Mouse (Mus musculus) embryonic facial prominence, embryonic 11.5 days (tissue): ENCODE measurements around the gene Kcnd1. TPM values are rescaled to one million over a fixed set of nuclear protein-coding genes. Genes with fewer than 3 reads are reported as not detected.
"Not testable (repeated sequence)": the region's sequence is repeated elsewhere in the genome, so short reads cannot be mapped to it uniquely, and the experiment has no call there.

ENCODE experiments used
- ATAC-seq: fragments of 200-750 bp; cut with Nextera tagmentation; replicated peaks from 2 replicates; pipeline ENCODE4 v1.8.0; 2017; ENCODE audit warnings: low read depth; ENCODE audit not compliant: insufficient number of reproducible peaks, low FRiP score, low TSS enrichment
- DNase-seq: peaks from one replicate; pipeline ENCODE4 v3.0.0-alpha.2; 2015; ENCODE audit warnings: low spot score
- H3K27ac ChIP-seq: fragments of 300-500 bp; sonication (generic); replicated peaks from 2 replicates; pipeline ENCODE4 v1.5.1; 2014; ENCODE audit warnings: mild to moderate bottlenecking, low read depth, low read length, control low read depth
- H3K27me3 ChIP-seq: fragments of 300-500 bp; sonication (generic); 2 replicates; pipeline ENCODE4 v1.6.1; 2014; ENCODE audit warnings: mild to moderate bottlenecking, low read length, moderate library complexity, mixed read lengths; ENCODE audit not compliant: control insufficient read depth, insufficient read depth
- H3K36me3 ChIP-seq: fragments of 300-500 bp; sonication (generic); replicated peaks from 2 replicates; pipeline ENCODE4 v1.6.1; 2014; ENCODE audit warnings: low read depth, mild to moderate bottlenecking, low read length, moderate library complexity, mixed read lengths; ENCODE audit not compliant: control insufficient read depth, insufficient read depth
- H3K4me1 ChIP-seq: fragments of 300-500 bp; sonication (generic); 2 replicates; pipeline ENCODE4 v1.6.1; 2014; ENCODE audit warnings: low read length, mixed read lengths; ENCODE audit not compliant: control insufficient read depth, insufficient read depth
- H3K4me2 ChIP-seq: fragments of 300-500 bp; sonication (generic); 2 replicates; pipeline ENCODE4 v1.6.1; 2014; ENCODE audit warnings: low read depth, mild to moderate bottlenecking, control low read depth, low read length, moderate library complexity
- H3K4me3 ChIP-seq: fragments of 300-500 bp; sonication (generic); 2 replicates; pipeline ENCODE4 v1.5.1; 2014; ENCODE audit warnings: low read depth, low read length, control low read depth
- H3K9ac ChIP-seq: fragments of 300-500 bp; sonication (generic); replicated peaks from 2 replicates; pipeline ENCODE4 v1.6.1; 2014; ENCODE audit warnings: mild to moderate bottlenecking, control low read depth, low read length
- H3K9me3 ChIP-seq: fragments of 300-500 bp; sonication (generic); replicated peaks from 2 replicates; pipeline ENCODE4 v1.6.1; 2016; ENCODE audit warnings: mild to moderate bottlenecking, low read length, inconsistent platforms, mixed read lengths; ENCODE audit not compliant: control insufficient read depth
- whole genome bisulfite sequencing: fragments of 180-500 bp; shearing (Covaris S2); extraction: QIAGEN DNeasy Blood & Tissue Kit; methylation state at CpG from one replicate; pipeline ENCODE4 v1.1.7; 2014; 5-methylcytosine and 5-hydroxymethylcytosine counted together
- polyA plus RNA-seq: library from polyadenylated mRNA; unstranded; fragments of >200 nt; fragmentation: Nextera tagmentation; extraction: Ambion mirVana; gene quantifications from 2 replicates; pipeline ENCODE4 v1.2.1, GENCODE M21; 2014

Kcnd1 gene
- polyA plus RNA-seq, 1 experiment from 2014 or later, result 0.86 TPM

GRCm38 (mm10) chrX:7789542-7790136 lies 32.5 kb upstream of the Kcnd1 start, which contains the start of gene Gripap1:
TSS of gene Gripap1 (plus strand) at chrX:7789765.
- H3K27ac ChIP-seq, result no peak within 1 kb of the TSS
- 15% methylated on average over 24 of the region's 24 CpGs for WGBS
- ATAC-seq, result peak; percentile 73; the same call in 1 of the 2 replicates
- H3K4me1 ChIP-seq, result no peaks in the 10 kb centered on the region
- H3K4me2 ChIP-seq, result peak within 1 kb of the TSS; percentile 54
- peak within 1 kb of the TSS; percentile 55 for H3K9ac ChIP-seq
- peak; percentile 85 for DNase-seq
- H3K27me3 ChIP-seq, result no peaks in the 10 kb centered on the region
- no peaks in the 10 kb centered on the region for H3K36me3 ChIP-seq
- H3K9me3 ChIP-seq, result no peaks in the 10 kb centered on the region
- peak within 1 kb of the TSS; percentile 49 for H3K4me3 ChIP-seq

- ATAC-seq (no peak), DNase-seq (no peak)
- Histone ChIP-seq H3K27ac (no peak overlapping the region), H3K9me3 (no peaks in the 10 kb centered on the region), H3K9ac (peak overlapping the region; percentile 55), H3K4me3 (peak overlapping the region; percentile 49), H3K27me3 (no peaks in the 10 kb centered on the region), H3K36me3 (no peaks in the 10 kb centered on the region), H3K4me2 (peak overlapping the region; percentile 54), H3K4me1 (no peaks in the 10 kb centered on the region)
- WGBS, result 31% methylated on average over 5 of the region's 5 CpGs
Observed at GRCm38 (mm10) chrX:7790309-7790708, 31.8 kb upstream of the Kcnd1 start.

- no peak overlapping the region for H3K27ac ChIP-seq
- DNase-seq (peak; percentile 14), ATAC-seq (no peak)
- no peak overlapping the region for H3K4me2 ChIP-seq
- no peak overlapping the region for H3K4me3 ChIP-seq
- no peak overlapping the region for H3K9ac ChIP-seq
- no peaks in the 10 kb centered on the region for H3K9me3 ChIP-seq
- H3K4me1 ChIP-seq, result no peaks in the 10 kb centered on the region
- 40% methylated on average over 3 of the region's 3 CpGs for WGBS
- H3K36me3 ChIP-seq, result no peaks in the 10 kb centered on the region
- no peaks in the 10 kb centered on the region for H3K27me3 ChIP-seq
Observed at GRCm38 (mm10) chrX:7793361-7793760, 28.7 kb upstream of the Kcnd1 start.

DNA sequence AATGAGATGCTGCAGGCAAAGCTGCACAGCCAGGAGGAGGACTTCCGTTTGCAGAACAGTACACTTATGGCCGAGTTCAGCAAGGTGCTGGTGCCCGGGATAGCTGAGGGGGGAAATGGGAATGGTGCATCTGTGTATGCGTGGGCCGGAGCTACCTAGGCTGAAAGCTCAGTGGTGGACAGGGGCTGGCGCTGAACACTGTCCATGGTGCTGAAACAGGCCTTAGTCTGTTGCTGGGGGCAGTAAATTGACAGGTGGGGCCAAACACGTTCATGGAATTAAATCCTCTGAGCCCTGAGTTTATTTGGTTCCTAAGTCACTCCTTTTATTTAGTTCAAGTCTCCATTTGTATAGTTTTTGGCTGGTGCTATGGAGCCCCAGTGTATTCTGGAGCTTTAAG lies 27.1 kb upstream of the Kcnd1 start:
- Histone ChIP-seq H3K4me3 (no peak overlapping the region), H3K4me2 (no peak overlapping the region), H3K27me3 (no peaks in the 10 kb centered on the region), H3K27ac (no peak overlapping the region), H3K9me3 (no peaks in the 10 kb centered on the region), H3K4me1 (no peaks in the 10 kb centered on the region), H3K9ac (no peak overlapping the region), H3K36me3 (no peaks in the 10 kb centered on the region; the same call in 1 of the 2 replicates)
- WGBS, result 24% methylated on average over 7 of the region's 7 CpGs
- ATAC-seq, result no peak
- peak; percentile 63 for DNase-seq

GRCm38 (mm10) chrX:7797327-7797726 lies 24.8 kb upstream of the Kcnd1 start:
- no peaks in the 10 kb centered on the region for H3K9me3 ChIP-seq
- H3K4me3 ChIP-seq, result no peak overlapping the region
- 77% methylated on average over 3 of the region's 3 CpGs for WGBS
- H3K27me3 ChIP-seq, result no peaks in the 10 kb centered on the region
- DNase-seq, result no peak
- H3K9ac ChIP-seq, result no peak overlapping the region
- H3K27ac ChIP-seq, result no peak overlapping the region
- H3K4me1 ChIP-seq, result no peaks in the 10 kb centered on the region
- no peak overlapping the region for H3K4me2 ChIP-seq
- ATAC-seq, result no peak
- no peaks in the 10 kb centered on the region; the same call in 1 of the 2 replicates for H3K36me3 ChIP-seq

- not testable (repeated sequence) for H3K27me3 ChIP-seq, H3K4me2 ChIP-seq, H3K9ac ChIP-seq, H3K4me1 ChIP-seq, H3K4me3 ChIP-seq, H3K27ac ChIP-seq, DNase-seq, ATAC-seq, H3K9me3 ChIP-seq, H3K36me3 ChIP-seq
- WGBS, result 78% methylated on average over 2 of the region's 2 CpGs
Observed at GRCm38 (mm10) chrX:7802157-7802556, 19.9 kb upstream of the Kcnd1 start.

DNA sequence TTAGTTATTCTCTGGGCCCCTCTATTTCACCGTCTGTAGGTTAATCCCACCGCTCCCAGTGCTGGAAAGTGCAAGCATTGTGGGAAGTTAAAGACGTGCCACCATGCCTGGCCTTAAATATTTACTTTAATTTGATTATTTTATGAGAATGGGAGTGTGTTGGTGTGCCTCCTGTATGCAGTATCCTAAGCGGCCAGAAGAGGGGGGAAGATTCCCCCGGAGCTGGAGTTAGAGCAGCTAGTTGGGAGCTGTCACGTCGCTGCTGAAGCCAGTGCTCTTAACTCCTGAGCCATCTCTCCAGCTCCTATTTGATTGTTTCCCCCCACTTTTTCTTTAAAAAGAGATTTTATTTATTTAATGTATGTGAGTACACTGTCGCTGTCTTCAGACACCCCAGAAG lies 7.1 kb upstream of the Kcnd1 start:
- not testable (repeated sequence) for DNase-seq, H3K4me3 ChIP-seq, H3K9ac ChIP-seq, H3K27me3 ChIP-seq, H3K9me3 ChIP-seq, H3K4me2 ChIP-seq, H3K27ac ChIP-seq, H3K4me1 ChIP-seq, ATAC-seq, H3K36me3 ChIP-seq
- 57% methylated on average over 8 of the region's 8 CpGs for WGBS

- DNase-seq, result no peak
- H3K4me2 ChIP-seq, result no peak overlapping the region
- no peaks in the 10 kb centered on the region for H3K4me1 ChIP-seq
- H3K4me3 ChIP-seq, result no peak overlapping the region
- no peak for ATAC-seq
- WGBS, result 70% methylated on average over 1 of the region's 1 CpGs
- no peak overlapping the region for H3K9ac ChIP-seq
- no peaks in the 10 kb centered on the region for H3K36me3 ChIP-seq
- no peaks in the 10 kb centered on the region for H3K27me3 ChIP-seq
- H3K9me3 ChIP-seq, result no peaks in the 10 kb centered on the region
- H3K27ac ChIP-seq, result no peak overlapping the region
Observed at GRCm38 (mm10) chrX:7837146-7837545, 15.1 kb downstream of the Kcnd1 start.
